Mouse (Mus musculus): ENCODE data around the gene Prkx. TPM values are rescaled to one million over a fixed set of nuclear protein-coding genes. Genes with fewer than 3 reads are reported as not detected.

Prkx gene
- 1 to 10 TPM; 4.9 to 5.3 TPM for total RNA-seq (2021)
- long read RNA-seq, experiment 1, full-length matches to known transcripts = 1 of 3 reads
- long read RNA-seq, experiment 1, partial matches to known transcripts = 0 of 3 reads
- long read RNA-seq, experiment 1, other reads (novel, unspliced or antisense) = 2 of 3 reads
- long read RNA-seq, experiment 2, full-length matches to known transcripts = 2 of 3 reads
- long read RNA-seq, experiment 2, partial matches to known transcripts = 0 of 3 reads
- long read RNA-seq, experiment 2, other reads (novel, unspliced or antisense) = 1 of 3 reads

GRCm38 (mm10) chrX:77796238-77796835 is at the start of gene Prkx:
TSS of gene Prkx (minus strand) at chrX:77796278.
- no peak for DNase-seq
- intact Hi-C loops (cut with DNase I; ENCODE audit: low total_unique reads) = no loop called here

- intact Hi-C loops (cut with DNase I; ENCODE audit: low total_unique reads) = no loop called here
- no peak for DNase-seq
These were observed 16.0 kb upstream of the Prkx start for GRCm38 (mm10) chrX:77812031-77812430.

DNA sequence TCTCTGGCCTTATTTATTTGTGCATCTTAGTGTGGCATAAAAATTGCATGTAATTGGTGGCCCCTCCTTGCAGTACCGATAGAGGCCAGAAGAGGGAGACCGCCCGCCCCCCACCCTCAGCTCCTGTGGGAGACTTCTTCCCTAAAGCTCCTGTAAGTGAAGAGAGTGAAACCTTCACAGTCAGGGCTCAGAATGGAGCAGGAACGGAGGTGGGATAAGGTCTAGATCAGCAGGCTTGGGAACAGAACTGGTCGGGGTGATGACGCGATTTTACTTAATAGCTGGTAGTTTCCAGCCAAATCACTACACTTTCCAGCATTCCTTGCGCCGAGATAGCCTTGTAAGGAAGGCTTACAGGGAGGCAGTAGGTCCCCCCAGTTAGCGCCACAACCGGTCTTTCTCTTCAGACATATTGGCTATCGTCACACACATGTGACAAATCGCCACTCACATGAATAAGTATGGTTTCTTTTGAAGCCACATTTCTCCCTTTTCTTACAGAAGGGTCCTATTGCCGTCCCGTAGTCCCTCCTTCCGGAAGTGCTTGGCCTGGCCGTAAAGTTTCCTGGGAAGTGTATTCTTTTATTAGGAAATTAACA is 14.6 kb upstream of the Prkx start:
- intact Hi-C loops (cut with DNase I; ENCODE audit: low total_unique reads) = no loop called here
- peak; percentile 48 for DNase-seq

- DNase-seq = peak; percentile 25
- intact Hi-C loops (cut with DNase I; ENCODE audit: low total_unique reads) = loop anchor here (5.0 kb wide), 1 partner anchor 71 kb away; no protein-coding TSS in a partner anchor
These were observed 12.5 kb upstream of the Prkx start for GRCm38 (mm10) chrX:77808602-77809001.

- DNase-seq = no peak
- intact Hi-C loops (cut with DNase I; ENCODE audit: low total_unique reads) = no loop called here
These were observed 6.2 kb upstream of the Prkx start for GRCm38 (mm10) chrX:77802293-77802692.

GRCm38 (mm10) chrX:77801543-77801942 is 5.5 kb upstream of the Prkx start:
- intact Hi-C loops (cut with DNase I; ENCODE audit: low total_unique reads) = no loop called here
- no peak for DNase-seq

DNA sequence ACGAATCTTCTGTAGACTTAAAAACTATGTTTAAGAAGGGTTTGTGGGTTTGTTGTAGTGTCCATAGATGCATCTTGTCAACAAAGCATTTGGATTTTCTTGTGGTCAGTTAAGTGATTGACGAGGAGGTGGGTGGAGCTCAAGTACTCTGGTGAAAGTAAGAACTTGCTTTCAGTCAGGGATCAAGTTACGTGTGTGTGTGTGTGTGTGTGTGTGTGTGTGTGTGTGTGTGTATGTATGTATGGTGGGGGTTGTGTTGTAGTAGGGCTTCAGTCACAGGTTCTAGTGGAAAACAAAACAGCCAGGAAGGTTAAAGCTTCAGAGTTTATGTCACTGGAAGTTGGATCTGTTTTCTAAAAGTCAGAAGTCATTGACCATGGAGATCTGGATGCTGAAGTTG is 3.5 kb upstream of the Prkx start:
- intact Hi-C loops (cut with DNase I; ENCODE audit: low total_unique reads) = no loop called here
- DNase-seq = no peak

- no peak for DNase-seq
- intact Hi-C loops (cut with DNase I; ENCODE audit: low total_unique reads) = no loop called here
These were observed 1.7 kb upstream of the Prkx start for GRCm38 (mm10) chrX:77797801-77798200.

GRCm38 (mm10) chrX:77796916-77797315 is 838 bp upstream of the Prkx start:
- DNase-seq = no peak
- intact Hi-C loops (cut with DNase I; ENCODE audit: low total_unique reads) = no loop called here

GRCm38 (mm10) chrX:77795858-77796174 is 262 bp downstream of the Prkx start:
- DNase-seq = peak; percentile 88
- intact Hi-C loops (cut with DNase I; ENCODE audit: low total_unique reads) = no loop called here

DNA sequence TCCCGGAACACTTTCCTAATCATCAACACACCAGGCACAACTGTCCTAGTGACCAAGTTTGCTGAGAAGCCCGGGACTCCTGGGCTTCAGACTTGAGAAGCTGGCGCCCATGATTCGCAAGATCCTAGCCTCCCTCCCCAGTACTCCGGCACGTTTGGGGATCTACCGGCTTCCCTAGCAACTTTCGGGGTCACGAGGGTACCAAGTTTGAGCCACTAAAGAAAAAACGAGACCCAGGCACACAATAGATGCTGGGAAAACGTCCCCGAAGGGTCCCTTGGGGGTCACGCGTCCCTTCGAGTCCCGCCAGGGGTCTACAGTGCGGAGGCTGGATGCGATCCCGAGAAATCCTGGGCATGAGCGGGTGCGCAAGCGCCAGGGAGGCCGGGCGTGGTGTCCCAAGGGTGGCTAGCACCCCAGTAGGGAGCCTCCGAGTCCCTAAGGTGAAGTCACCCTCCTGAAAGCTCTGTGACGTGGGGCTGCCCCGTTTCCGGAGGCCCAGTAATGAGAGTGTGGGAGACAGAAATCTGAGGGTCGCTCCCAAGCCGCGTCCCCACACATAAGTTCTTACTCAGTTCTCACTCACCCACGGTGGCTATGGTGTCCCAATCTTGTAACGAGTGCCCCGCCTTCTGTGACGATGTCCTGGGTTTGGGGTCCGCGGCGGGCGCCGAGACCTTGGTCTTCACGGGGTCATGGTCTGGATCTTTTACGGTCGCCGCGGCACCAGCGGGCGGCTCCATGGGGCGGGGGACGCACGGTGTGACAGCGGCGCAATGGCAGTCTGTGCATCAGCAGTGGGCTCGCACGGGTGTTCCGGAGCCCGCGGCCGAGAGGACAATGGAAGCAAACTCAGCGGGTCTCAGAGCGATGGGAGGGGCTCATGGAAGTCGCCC is 868 bp downstream of the Prkx start:
- intact Hi-C loops (cut with DNase I; ENCODE audit: low total_unique reads) = no loop called here

DNA sequence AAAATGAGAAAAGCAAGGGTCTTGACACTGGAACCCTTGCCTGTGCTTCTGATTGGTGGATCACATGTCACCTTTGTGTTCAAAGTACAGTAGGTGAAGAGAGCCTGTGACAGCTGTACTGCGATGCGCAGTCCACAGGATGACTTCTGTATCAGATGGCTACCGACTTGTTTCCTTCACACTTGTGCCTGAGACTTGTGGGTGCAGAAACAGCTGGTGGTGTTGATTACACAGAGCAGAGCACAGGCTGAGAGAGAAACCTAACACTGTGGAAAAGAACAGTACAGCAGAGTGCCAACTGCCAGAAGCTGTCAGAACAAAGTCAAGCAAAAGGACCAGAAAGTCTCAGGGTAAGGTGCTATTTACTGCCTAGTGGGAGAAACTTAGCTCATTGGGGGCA is 7.4 kb downstream of the Prkx start:
- intact Hi-C loops (cut with DNase I; ENCODE audit: low total_unique reads) = no loop called here
- no peak for DNase-seq

More for the DNA sequence above, 868 bp downstream of the Prkx start:
- DNase-seq = peak; percentile 10

GRCm38 (mm10) chrX:77786354-77786753 is 9.7 kb downstream of the Prkx start:
- DNase-seq = no peak
- intact Hi-C loops (cut with DNase I; ENCODE audit: low total_unique reads) = no loop called here

GRCm38 (mm10) chrX:77777822-77778221 is 18.3 kb downstream of the Prkx start:
- intact Hi-C loops (cut with DNase I; ENCODE audit: low total_unique reads) = no loop called here
- DNase-seq = no peak

GRCm38 (mm10) chrX:77765153-77765552 is 30.9 kb downstream of the Prkx start:
- DNase-seq = no peak
- intact Hi-C loops (cut with DNase I; ENCODE audit: low total_unique reads) = no loop called here

DNA sequence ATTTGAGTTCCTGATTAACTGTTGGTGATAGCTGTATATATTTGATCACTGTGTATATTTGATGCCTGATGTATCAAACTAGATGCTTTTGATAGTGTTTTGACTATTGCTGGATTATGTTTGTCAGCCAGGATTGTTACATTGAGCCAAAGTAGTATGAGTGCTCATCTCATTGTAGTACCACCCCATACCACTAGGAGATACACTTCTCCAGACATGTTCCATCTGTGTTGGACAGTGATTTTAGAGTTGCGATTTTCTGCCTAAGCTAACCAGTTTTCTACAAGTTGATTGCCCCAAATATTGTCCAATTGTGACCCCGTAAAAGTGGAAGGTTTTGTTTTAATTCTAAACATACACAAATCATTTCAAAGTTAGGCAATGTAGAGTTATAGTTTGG is 51.8 kb downstream of the Prkx start:
- DNase-seq = no peak
- intact Hi-C loops (cut with DNase I; ENCODE audit: low total_unique reads) = no loop called here

- intact Hi-C loops (cut with DNase I; ENCODE audit: low total_unique reads) = no loop called here
- DNase-seq = peak; percentile 7
These were observed 54.7 kb downstream of the Prkx start for GRCm38 (mm10) chrX:77741383-77741782.

- DNase-seq = no peak
- intact Hi-C loops (cut with DNase I; ENCODE audit: low total_unique reads) = no loop called here
These were observed 62.0 kb downstream of the Prkx start for GRCm38 (mm10) chrX:77733930-77734536.

- DNase-seq = peak; percentile 10
These were observed 75.8 kb downstream of the Prkx start for GRCm38 (mm10) chrX:77720298-77720697.

More at GRCm38 (mm10) chrX:77720298-77720697, 75.8 kb downstream of the Prkx start:
- intact Hi-C loops (cut with DNase I; ENCODE audit: low total_unique reads) = no loop called here
